Mouse (Mus musculus) liver, embryonic 14.5 days (tissue): ENCODE measurements around the gene Gse1. TPM values are rescaled to one million over a fixed set of nuclear protein-coding genes. Genes with fewer than 3 reads are reported as not detected.
A peak's percentile ranks its signal among the peaks of the same experiment; 100 is the strongest.

Source experiments
- ATAC-seq: fragments of 200-750 bp; cut with Nextera tagmentation; 2 replicates; pipeline ENCODE4 v1.8.0; 2017; ENCODE audit warnings: moderate number of reproducible peaks, mild to moderate bottlenecking, moderate library complexity; ENCODE audit not compliant: insufficient read depth
- DNase-seq, 3 experiments: peaks; one replicate each; pipeline ENCODE4 v3.0.0-alpha.2; 2012 to 2013; ENCODE audit warnings: low read depth in 3 of 3, low spot score in 3 of 3
- H3K27ac ChIP-seq: fragments of 300-500 bp; sonication (generic); 2 replicates; pipeline ENCODE4 v1.5.1; 2014; ENCODE audit warnings: moderate library complexity, mild to moderate bottlenecking, control low read depth, inconsistent platforms
- H3K27me3 ChIP-seq: fragments of 300-500 bp; sonication (generic); 2 replicates; pipeline ENCODE4 v1.6.1; 2014; ENCODE audit warnings: mild to moderate bottlenecking, low read length, moderate library complexity; ENCODE audit not compliant: control insufficient read depth, insufficient read depth
- H3K36me3 ChIP-seq: fragments of 300-500 bp; sonication (generic); replicated peaks from 2 replicates; pipeline ENCODE4 v1.6.1; 2014; ENCODE audit warnings: low read depth; ENCODE audit not compliant: control insufficient read depth, insufficient read depth
- H3K4me1 ChIP-seq, 2 experiments: fragments of 200-500 bp in 1 of 2; fragments of 300-500 bp in 1 of 2; sonication (generic) in 1 of 2; replicated peaks; 2 replicates each; pipeline ENCODE4 v1.6.1; 2012 to 2014; ENCODE audit warnings: antibody characterized with exemption in 1 of 2, inconsistent platforms in 1 of 2, low read length in 1 of 2; ENCODE audit not compliant: control insufficient read depth in 2 of 2, insufficient read depth in 2 of 2
- H3K4me2 ChIP-seq: fragments of 300-500 bp; sonication (generic); 2 replicates; pipeline ENCODE4 v1.6.1; 2014; ENCODE audit warnings: low read depth, mild to moderate bottlenecking, control low read depth, moderate library complexity
- H3K4me3 ChIP-seq, 2 experiments: fragments of 200-500 bp in 1 of 2; fragments of 300-500 bp in 1 of 2; sonication (generic) in 1 of 2; 2 replicates each; pipeline ENCODE4 v1.5.1; 2012 to 2014; ENCODE audit warnings: low read depth in 2 of 2, low read length in 2 of 2, mild to moderate bottlenecking in 2 of 2, control low read depth in 1 of 2, inconsistent platforms in 1 of 2, moderate library complexity in 1 of 2; ENCODE audit not compliant: insufficient read depth in 1 of 2
- H3K9ac ChIP-seq: fragments of 300-500 bp; sonication (generic); replicated peaks from 2 replicates; pipeline ENCODE4 v1.6.1; 2014; ENCODE audit warnings: mild to moderate bottlenecking, control low read depth, moderate library complexity
- H3K9me3 ChIP-seq: fragments of 300-500 bp; sonication (generic); 2 replicates; pipeline ENCODE4 v1.6.1; 2016; ENCODE audit warnings: low read length, mixed read lengths; ENCODE audit not compliant: control insufficient read depth
- CTCF ChIP-seq: IDR thresholded peaks from 2 replicates; pipeline ENCODE4 v1.5.1; 2016; ENCODE audit warnings: antibody characterized with exemption, low read depth, control low read depth
- EP300 ChIP-seq: IDR thresholded peaks from 2 replicates; pipeline ENCODE4 v1.6.1; 2016; ENCODE audit warnings: antibody characterized with exemption, low read depth
- WGBS: fragments of 180-500 bp; shearing (Covaris S2); extraction: QIAGEN DNeasy Blood & Tissue Kit; methylation state at CpG from one replicate; pipeline ENCODE4 v1.1.7; 2014; ENCODE audit not compliant: insufficient replicate concordance; 5-methylcytosine and 5-hydroxymethylcytosine counted together
- polyA plus RNA-seq, 2 experiments: library from polyadenylated mRNA; depleted of rRNA in 1 of 2; stranded (reverse) in 1 of 2; unstranded in 1 of 2; fragments of >200 nt; fragmentation: Nextera tagmentation in 1 of 2; extraction: Ambion mirVana in 1 of 2; gene quantifications; 2 replicates each; pipeline versions ENCODE4 v1.2.1 to v1.2.3; 2012 to 2014

Gse1 gene
- polyA plus RNA-seq, 2 experiments = 11.4 to 14.9 TPM

- 84% methylated on average over 12 of the region's 12 CpGs for WGBS
- Histone ChIP-seq H3K27ac (no peak overlapping the region), H3K36me3 (no peaks in the 10 kb centered on the region), H3K4me1 (peaks cover 9 to 12% of the 10 kb centered on the region in 2 experiments), H3K9ac (no peak overlapping the region), H3K4me2 (no peak overlapping the region), H3K9me3 (no peaks in the 10 kb centered on the region), H3K4me3 (no peak overlapping the region), H3K27me3 (no peaks in the 10 kb centered on the region; the same call in 1 of the 2 replicates)
- ATAC-seq (no peak), DNase-seq (no peak)
- TF ChIP-seq CTCF (no peak), EP300 (no peak)
Measured at GRCm38 (mm10) chr8:120440739-120441138, 212.5 kb downstream of the Gse1 start.

- Histone ChIP-seq H3K9me3 (no peaks in the 10 kb centered on the region), H3K9ac (no peak overlapping the region), H3K27ac (no peak overlapping the region), H3K4me3 (no peak overlapping the region), H3K4me2 (no peak overlapping the region), H3K36me3 (no peaks in the 10 kb centered on the region), H3K4me1 (peaks cover 10 to 12% of the 10 kb centered on the region in 2 experiments), H3K27me3 (no peaks in the 10 kb centered on the region)
- 0 out of 2 replicates have a peak, but pooled peaks have one; percentile 11 for ATAC-seq
- 60% methylated on average over 6 of the region's 6 CpGs for WGBS
- DNase-seq = no peak
- TF ChIP-seq EP300 (no peak), CTCF (no peak)
Measured at GRCm38 (mm10) chr8:120441637-120442036, 213.4 kb downstream of the Gse1 start.

- Histone ChIP-seq H3K9ac (no peak overlapping the region), H3K4me3 (no peak overlapping the region), H3K9me3 (no peaks in the 10 kb centered on the region), H3K36me3 (no peaks in the 10 kb centered on the region), H3K4me1 (peaks cover 10 to 12% of the 10 kb centered on the region in 2 experiments), H3K27ac (no peak overlapping the region), H3K4me2 (no peak overlapping the region), H3K27me3 (no peaks in the 10 kb centered on the region)
- TF ChIP-seq CTCF (no peak), EP300 (no peak)
- ATAC-seq = no peak
- no peak for DNase-seq
- 53% methylated on average over 4 of the region's 4 CpGs for WGBS
Measured at GRCm38 (mm10) chr8:120442306-120443003, 214.2 kb downstream of the Gse1 start.

- Histone ChIP-seq H3K27me3 (peaks cover 4% of the 10 kb centered on the region), H3K4me3 (no peak overlapping the region), H3K36me3 (no peaks in the 10 kb centered on the region), H3K4me1 (peaks cover 10 to 12% of the 10 kb centered on the region in 2 experiments), H3K9ac (no peak overlapping the region), H3K4me2 (no peak overlapping the region), H3K9me3 (no peaks in the 10 kb centered on the region), H3K27ac (no peak overlapping the region)
- TF ChIP-seq EP300 (no peak), CTCF (no peak)
- 25% methylated on average over 10 of the region's 10 CpGs for WGBS
- DNase-seq (no peak), ATAC-seq (no peak)
Measured at GRCm38 (mm10) chr8:120445249-120445648, 217.0 kb downstream of the Gse1 start.

- Histone ChIP-seq H3K27ac (no peak overlapping the region), H3K36me3 (no peaks in the 10 kb centered on the region), H3K9ac (no peak overlapping the region), H3K27me3 (peaks cover 4% of the 10 kb centered on the region), H3K9me3 (no peaks in the 10 kb centered on the region), H3K4me3 (no peak overlapping the region), H3K4me2 (no peak overlapping the region), H3K4me1 (peaks cover 10 to 14% of the 10 kb centered on the region in 2 experiments)
- WGBS = 74% methylated on average over 6 of the region's 6 CpGs
- TF ChIP-seq CTCF = no peak
- TF ChIP-seq EP300 = no peak
- no peak for ATAC-seq
- DNase-seq = no peak
Measured at GRCm38 (mm10) chr8:120448131-120448530, 219.9 kb downstream of the Gse1 start.
